Mouse (Mus musculus) heart, postnatal 14 days (tissue): Measurements from ENCODE around the gene St8sia1. TPM values are rescaled to one million over a fixed set of nuclear protein-coding genes. Genes with fewer than 3 reads are reported as not detected.

Experiments
- DNase-seq, 2 experiments: peaks; one replicate each; pipeline ENCODE4 v3.0.0; 2021 to 2022
- intact Hi-C: fragments of 180-260 bp; cut with DNase I; formaldehyde crosslinking; loops from one replicate; pipeline ENCODE4 v1.15.1; 2025
- total RNA-seq, 2 experiments: library from RNA; stranded (reverse); gene quantifications; 2 replicates each; pipeline ENCODE4 v1.2.3; 2021

Gene St8sia1
- total RNA-seq, 2 experiments from 2014 or later: 0.38 to 1.7 TPM

GRCm38 (mm10) chr6:142915464-142915863, 48.8 kb downstream of the St8sia1 start:
- DNase-seq: no peak
- intact Hi-C loops: no loop called here

GRCm38 (mm10) chr6:142914676-142915075, 49.6 kb downstream of the St8sia1 start:
- intact Hi-C loops: no loop called here
- no peak for DNase-seq

GRCm38 (mm10) chr6:142911263-142911662, 53.0 kb downstream of the St8sia1 start:
- DNase-seq: no peak
- intact Hi-C loops: no loop called here

- intact Hi-C loops: no loop called here
- DNase-seq: no peak
Observed at GRCm38 (mm10) chr6:142910721-142911120, 53.5 kb downstream of the St8sia1 start.

- intact Hi-C loops: no loop called here
- no peak for DNase-seq
Observed at GRCm38 (mm10) chr6:142909771-142910105, 54.5 kb downstream of the St8sia1 start.

GRCm38 (mm10) chr6:142908911-142909770, 55.1 kb downstream of the St8sia1 start:
- intact Hi-C loops: no loop called here
- DNase-seq: no peak

GRCm38 (mm10) chr6:142908412-142908811, 55.8 kb downstream of the St8sia1 start:
- DNase-seq: no peak
- intact Hi-C loops: no loop called here

GRCm38 (mm10) chr6:142895371-142895770, 68.9 kb downstream of the St8sia1 start:
- intact Hi-C loops: no loop called here

GRCm38 (mm10) chr6:142893716-142894115, 70.5 kb downstream of the St8sia1 start:
- intact Hi-C loops: no loop called here
- no peak for DNase-seq

More at GRCm38 (mm10) chr6:142895371-142895770, 68.9 kb downstream of the St8sia1 start:
- no peak for DNase-seq

- no peak for DNase-seq
- intact Hi-C loops: no loop called here
Observed at GRCm38 (mm10) chr6:142890321-142890720, 73.9 kb downstream of the St8sia1 start.

- intact Hi-C loops: no loop called here
- DNase-seq: no peak
Observed at GRCm38 (mm10) chr6:142888970-142889740, 75.1 kb downstream of the St8sia1 start.

GRCm38 (mm10) chr6:142888346-142888745, 75.9 kb downstream of the St8sia1 start:
- intact Hi-C loops: no loop called here
- no peak for DNase-seq

- no peak for DNase-seq
- intact Hi-C loops: no loop called here
Observed at GRCm38 (mm10) chr6:142887375-142887774, 76.9 kb downstream of the St8sia1 start.

GRCm38 (mm10) chr6:142885364-142886154, 78.7 kb downstream of the St8sia1 start:
- no peak for DNase-seq
- intact Hi-C loops: no loop called here

- intact Hi-C loops: no loop called here
- peak in 1 of 2 experiments; percentile 8 for DNase-seq
Observed at GRCm38 (mm10) chr6:142884128-142884527, 80.1 kb downstream of the St8sia1 start.

GRCm38 (mm10) chr6:142880849-142881470, 83.3 kb downstream of the St8sia1 start:
- DNase-seq: no peak
- intact Hi-C loops: no loop called here

- peak; percentile 29 to 52 for DNase-seq
- intact Hi-C loops: loop anchor here (2.0 to 10.0 kb wide), 2 partner anchors 42 to 86 kb away; partner anchors contain the start of gene St8sia1
Observed at GRCm38 (mm10) chr6:142878744-142879701, 85.2 kb downstream of the St8sia1 start.

GRCm38 (mm10) chr6:142877221-142877620, 87.0 kb downstream of the St8sia1 start:
- intact Hi-C loops: loop anchor here (10.0 kb wide), 1 partner anchor 88 kb away; the partner anchor contains the start of gene St8sia1
- no peak for DNase-seq
